ENCODE assay signal across 8 mouse cellular contexts in the genomic region with DNA sequence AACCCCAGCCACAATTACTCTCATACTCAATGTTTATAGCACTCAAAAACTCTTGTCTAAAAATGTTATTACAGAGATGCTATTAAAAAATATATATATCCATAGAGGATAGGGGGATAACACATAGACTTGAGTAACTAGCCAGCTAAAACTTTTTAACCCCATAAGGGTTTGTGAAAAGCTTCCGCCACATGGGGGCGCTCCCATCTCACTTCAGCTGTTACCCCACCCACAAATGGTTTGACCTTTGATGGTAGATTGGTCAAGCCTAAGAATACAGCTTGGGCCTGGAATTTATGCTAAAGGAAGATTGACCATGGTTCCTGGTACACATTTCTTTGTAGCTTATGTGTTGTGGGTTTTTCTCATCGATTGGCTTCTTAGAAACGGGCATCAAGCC. TPM values are rescaled to one million over a fixed set of nuclear protein-coding genes. Genes with fewer than 3 reads are reported as not detected.
DNase-seq lines count a peak whose midpoint lies in the region; ATAC-seq and TF ChIP-seq lines count a peak whose summit lies in the region.
"Had no signal": no experiment of that assay in that cellular context is flagged by ENCODE, and none has a peak within 500 bp of the region (broad histone marks: within the 10 kb centered on the region; RNA-seq: fewer than 3 reads in every experiment).

No protein-coding gene starts in this region.

- peak; percentile 53 to 79 for TF ChIP-seq CTCF in CH12.LX (conservative IDR thresholded peaks at IDR 0.05 in 1 of 2, IDR thresholded peaks at IDR 0.05 in 1 of 2; ENCODE audit: low read depth in 2 of 2, low read length in 2 of 2)

- H3K27me3 ChIP-seq in CH12.LX (replicated peaks), result no peaks in the 10 kb centered on the region
- H3K27me3 ChIP-seq in kidney, embryonic 14.5 days (ENCODE audit: control insufficient read depth, insufficient read depth, low read length), result no peaks in the 10 kb centered on the region
- H3K27me3 ChIP-seq: embryonic facial prominence, embryonic 12.5 days had no signal

- H3K9ac ChIP-seq in CH12.LX (ENCODE audit: insufficient read depth, low read depth), result no peak overlapping the region
- no peak overlapping the region for H3K9ac ChIP-seq in kidney, embryonic 14.5 days (ENCODE audit: low read depth, low read length)
- H3K9ac ChIP-seq: embryonic facial prominence, embryonic 12.5 days had no signal

- no peak overlapping the region for H3K27ac ChIP-seq in CH12.LX (ENCODE audit: insufficient read depth, low read depth)
- H3K27ac ChIP-seq in kidney, embryonic 14.5 days (ENCODE audit: low read depth, low read length), result no peak overlapping the region
- H3K27ac ChIP-seq: embryonic facial prominence, embryonic 12.5 days had no signal

- no peak overlapping the region for H3K4me3 ChIP-seq in CH12.LX (replicated peaks in 1 of 3; ENCODE audit: low read depth in 2 of 3, low read length in 2 of 3, poor library complexity in 1 of 3)
- H3K4me3 ChIP-seq in kidney, embryonic 14.5 days (ENCODE audit: low read length), result no peak overlapping the region
- H3K4me3 ChIP-seq: embryonic facial prominence, embryonic 12.5 days had no signal

- H3K4me2 ChIP-seq in CH12.LX (ENCODE audit: insufficient read depth, low read depth, poor library complexity, severe bottlenecking), result no peak overlapping the region
- H3K4me2 ChIP-seq in kidney, embryonic 14.5 days (replicated peaks; ENCODE audit: low read depth, low read length), result no peak overlapping the region
- H3K4me2 ChIP-seq: embryonic facial prominence, embryonic 12.5 days had no signal

- no peaks in the 10 kb centered on the region for H3K36me3 ChIP-seq in CH12.LX (replicated peaks in 1 of 2; ENCODE audit: control insufficient read depth in 1 of 2, insufficient read depth in 1 of 2, low read length in 1 of 2)
- no peaks in the 10 kb centered on the region for H3K36me3 ChIP-seq in kidney, embryonic 14.5 days (ENCODE audit: control insufficient read depth, insufficient read depth, low read length)
- H3K36me3 ChIP-seq: embryonic facial prominence, embryonic 12.5 days had no signal

- ATAC-seq in kidney, embryonic 14.5 days (ENCODE audit: low FRiP score, low TSS enrichment), result no peak

- TF ChIP-seq RAD21 in CH12.LX (IDR thresholded peaks at IDR 0.05; ENCODE audit: low read depth, low read length), result peak; percentile 82

- in situ Hi-C loops in CH12.LX (cut with MboI; ENCODE audit: low pct_ligation_motif_present, low pct_unique_long_range_greater_than_20kb, low sequenced_read_pairs), result no loop called here

- peaks cover 0 to 8% of the 10 kb centered on the region in 2 experiments; a peak in 2 of 4 replicates for H3K4me1 ChIP-seq in CH12.LX (ENCODE audit: control insufficient read depth in 1 of 2, insufficient read depth in 2 of 2)
- H3K4me1 ChIP-seq in kidney, embryonic 14.5 days (ENCODE audit: control insufficient read depth, insufficient read depth, low read length), result no peaks in the 10 kb centered on the region
- H3K4me1 ChIP-seq: embryonic facial prominence, embryonic 12.5 days had no signal

- no peak for TF ChIP-seq EP300 in CH12.LX (IDR thresholded peaks at IDR 0.05; ENCODE audit: low read length)

- H3K9me3 ChIP-seq in CH12.LX (replicated peaks; ENCODE audit: low read length), result no peaks in the 10 kb centered on the region
- H3K9me3 ChIP-seq in kidney, embryonic 14.5 days (ENCODE audit: control insufficient read depth, low read length), result no peaks in the 10 kb centered on the region
- H3K9me3 ChIP-seq: embryonic facial prominence, embryonic 12.5 days had no signal

- 54% methylated on average over 4 of the region's 4 CpGs for WGBS in kidney, embryonic 14.5 days

- DNase-seq in layer of hippocampus, adult 11-12 months (ENCODE audit: low spot score), result peak; percentile 32
- no peak for DNase-seq in layer of hippocampus, adult 9-11 months
- DNase-seq in CH12.LX (ENCODE audit: extremely low read depth) (peak; percentile 38), MEL-GATA-1-ER (ENCODE audit: extremely low read depth, low read depth) (peak; percentile 14)
- peak; percentile 17 for DNase-seq in cerebellum, adult 9-11 months
- DNase-seq in lung, postnatal 36 days, result peak; percentile 11

- no peaks in the 10 kb centered on the region for H3K79me2 ChIP-seq in CH12.LX (replicated peaks; ENCODE audit: control insufficient read depth, extremely low read depth, insufficient read depth, poor library complexity, severe bottlenecking)

- dilution Hi-C loops in CH12.LX (cut with MboI; ENCODE audit: extremely low pct_ligation_motif_present, extremely low pct_unique_long_range_greater_than_20kb, low sequenced_read_pairs), result no loop called here

- no peak for TF ChIP-seq POLR2A in CH12.LX (IDR thresholded peaks at IDR 0.05; ENCODE audit: low read depth, low read length)

TF ChIP-seq in CH12.LX, 34 proteins besides CTCF, POLR2A, EP300 and RAD21:
- TF ChIP-seq SMC3 (IDR thresholded peaks at IDR 0.05; ENCODE audit: low read depth, low read length) (peak; percentile 65), NELFE (IDR thresholded peaks at IDR 0.05; ENCODE audit: low read depth, low read length) (0 out of 2 replicates have a peak, but pooled peaks have one; percentile 27), ZC3H11A (IDR thresholded peaks at IDR 0.05; ENCODE audit: low read depth, low read length) (0 out of 2 replicates have a peak, but pooled peaks have one; percentile 5), MYC (IDR thresholded peaks at IDR 0.05; ENCODE audit: low read depth, low read length) (no peak)

RNA-seq across cellular contexts. Expression of a gene that starts 42.1 kb away (rescaled TPM):
- total RNA-seq in CH12.LX (2012; rRNA removed) (0.04 TPM in 1 of 2 replicates, not detected in the other), CH12.LX (2014; rRNA removed) (not detected in 2 replicates)
- not detected in 2 replicates for polyA plus RNA-seq in CH12.LX (2012; ENCODE audit: insufficient read length, low read depth)
- polyA plus RNA-seq in kidney, embryonic 14.5 days (2014; fragmentation: Nextera tagmentation; extraction: Ambion mirVana), result 1.5 and 2.1 TPM in 2 replicates
